Mouse (Mus musculus): Measurements from ENCODE around the gene Cdsn. TPM values are rescaled to one million over a fixed set of nuclear protein-coding genes. Genes with fewer than 3 reads are reported as not detected.
"Not testable (repeated sequence)": the region's sequence is repeated elsewhere in the genome, so short reads cannot be mapped to it uniquely, and the experiment has no call there.

Gene Cdsn
- not detected in 2 replicates for polyA plus RNA-seq (2014; fragmentation: Nextera tagmentation; extraction: Ambion mirVana)

- WGBS: 85% methylated on average over 10 of the region's 10 CpGs
- no peak within 1 kb of the TSS for H3K27ac ChIP-seq (ENCODE audit: low read depth, low read length)
- H3K27me3 ChIP-seq (ENCODE audit: control insufficient read depth, insufficient read depth, low read length): no peaks in the 10 kb centered on the region
- H3K36me3 ChIP-seq (ENCODE audit: control insufficient read depth, insufficient read depth, low read length): no peaks in the 10 kb centered on the region
- no peak within 1 kb of the TSS for H3K9ac ChIP-seq (ENCODE audit: low read depth, low read length)
- no peaks in the 10 kb centered on the region for H3K4me1 ChIP-seq (ENCODE audit: control insufficient read depth, insufficient read depth, low read length)
- ATAC-seq (ENCODE audit: low FRiP score, low TSS enrichment): no peak
- H3K4me2 ChIP-seq (replicated peaks; ENCODE audit: low read depth, low read length): no peak within 1 kb of the TSS
- no peak within 1 kb of the TSS for H3K4me3 ChIP-seq (ENCODE audit: low read length)
- H3K9me3 ChIP-seq (ENCODE audit: control insufficient read depth, low read length): no peaks in the 10 kb centered on the region
These were observed at the start of gene Cdsn for GRCm38 (mm10) chr17:35551881-35552414. Cdsn (plus strand) TSS chr17:35552128.

- Histone ChIP-seq H3K36me3 (ENCODE audit: control insufficient read depth, insufficient read depth, low read length) (no peaks in the 10 kb centered on the region), H3K4me2 (replicated peaks; ENCODE audit: low read depth, low read length) (no peak overlapping the region), H3K9me3 (ENCODE audit: control insufficient read depth, low read length) (no peaks in the 10 kb centered on the region), H3K27me3 (ENCODE audit: control insufficient read depth, insufficient read depth, low read length) (peaks cover 19% of the 10 kb centered on the region), H3K9ac (ENCODE audit: low read depth, low read length) (no peak overlapping the region), H3K27ac (ENCODE audit: low read depth, low read length) (no peak overlapping the region), H3K4me3 (ENCODE audit: low read length) (no peak overlapping the region), H3K4me1 (ENCODE audit: control insufficient read depth, insufficient read depth, low read length) (no peaks in the 10 kb centered on the region)
- no peak for ATAC-seq (ENCODE audit: low FRiP score, low TSS enrichment)
- 2% methylated on average over 6 of the region's 6 CpGs for WGBS
These were observed 49.7 kb upstream of the Cdsn start for GRCm38 (mm10) chr17:35502226-35502625.

GRCm38 (mm10) chr17:35502762-35503161 lies 49.2 kb upstream of the Cdsn start:
- WGBS: 60% methylated on average over 5 of the region's 5 CpGs
- Histone ChIP-seq H3K4me2 (replicated peaks; ENCODE audit: low read depth, low read length) (no peak overlapping the region), H3K9ac (ENCODE audit: low read depth, low read length) (no peak overlapping the region), H3K4me3 (ENCODE audit: low read length) (no peak overlapping the region), H3K9me3 (ENCODE audit: control insufficient read depth, low read length) (no peaks in the 10 kb centered on the region), H3K36me3 (ENCODE audit: control insufficient read depth, insufficient read depth, low read length) (no peaks in the 10 kb centered on the region), H3K4me1 (ENCODE audit: control insufficient read depth, insufficient read depth, low read length) (no peaks in the 10 kb centered on the region), H3K27ac (ENCODE audit: low read depth, low read length) (no peak overlapping the region), H3K27me3 (ENCODE audit: control insufficient read depth, insufficient read depth, low read length) (peaks cover 23% of the 10 kb centered on the region)
- no peak for ATAC-seq (ENCODE audit: low FRiP score, low TSS enrichment)

GRCm38 (mm10) chr17:35503849-35504248 lies 48.1 kb upstream of the Cdsn start:
- no peaks in the 10 kb centered on the region for H3K9me3 ChIP-seq (ENCODE audit: control insufficient read depth, low read length)
- no peaks in the 10 kb centered on the region for H3K36me3 ChIP-seq (ENCODE audit: control insufficient read depth, insufficient read depth, low read length)
- H3K4me2 ChIP-seq (replicated peaks; ENCODE audit: low read depth, low read length): no peak overlapping the region
- H3K4me1 ChIP-seq (ENCODE audit: control insufficient read depth, insufficient read depth, low read length): no peaks in the 10 kb centered on the region
- H3K4me3 ChIP-seq (ENCODE audit: low read length): no peak overlapping the region
- no peak overlapping the region for H3K9ac ChIP-seq (ENCODE audit: low read depth, low read length)
- no peak overlapping the region for H3K27ac ChIP-seq (ENCODE audit: low read depth, low read length)
- peaks cover 28% of the 10 kb centered on the region for H3K27me3 ChIP-seq (ENCODE audit: control insufficient read depth, insufficient read depth, low read length)
- 34% methylated on average over 5 of the region's 5 CpGs for WGBS
- ATAC-seq (ENCODE audit: low FRiP score, low TSS enrichment): no peak

GRCm38 (mm10) chr17:35504628-35505481 lies 47.1 kb upstream of the Cdsn start:
- 28% methylated on average over 8 of the region's 8 CpGs for WGBS
- no peak overlapping the region for H3K9ac ChIP-seq (ENCODE audit: low read depth, low read length)
- H3K27ac ChIP-seq (ENCODE audit: low read depth, low read length): no peak overlapping the region
- no peak overlapping the region for H3K4me2 ChIP-seq (replicated peaks; ENCODE audit: low read depth, low read length)
- peaks cover 30% of the 10 kb centered on the region for H3K27me3 ChIP-seq (ENCODE audit: control insufficient read depth, insufficient read depth, low read length)
- no peak overlapping the region for H3K4me3 ChIP-seq (ENCODE audit: low read length)
- no peaks in the 10 kb centered on the region for H3K4me1 ChIP-seq (ENCODE audit: control insufficient read depth, insufficient read depth, low read length)
- no peaks in the 10 kb centered on the region for H3K36me3 ChIP-seq (ENCODE audit: control insufficient read depth, insufficient read depth, low read length)
- H3K9me3 ChIP-seq (ENCODE audit: control insufficient read depth, low read length): no peaks in the 10 kb centered on the region
- no peak for ATAC-seq (ENCODE audit: low FRiP score, low TSS enrichment)

- Histone ChIP-seq H3K4me3 (ENCODE audit: low read length) (no peak within 1 kb of the TSS), H3K4me1 (ENCODE audit: control insufficient read depth, insufficient read depth, low read length) (no peaks in the 10 kb centered on the region), H3K9ac (ENCODE audit: low read depth, low read length) (no peak within 1 kb of the TSS), H3K4me2 (replicated peaks; ENCODE audit: low read depth, low read length) (no peak within 1 kb of the TSS), H3K27me3 (ENCODE audit: control insufficient read depth, insufficient read depth, low read length) (peaks cover 30% of the 10 kb centered on the region), H3K9me3 (ENCODE audit: control insufficient read depth, low read length) (no peaks in the 10 kb centered on the region), H3K36me3 (ENCODE audit: control insufficient read depth, insufficient read depth, low read length) (no peaks in the 10 kb centered on the region), H3K27ac (ENCODE audit: low read depth, low read length) (no peak within 1 kb of the TSS)
- 47% methylated on average over 13 of the region's 13 CpGs for WGBS
- no peak for ATAC-seq (ENCODE audit: low FRiP score, low TSS enrichment)
These were observed 46.2 kb upstream of the Cdsn start, which contains the start of gene Pou5f1 for GRCm38 (mm10) chr17:35505776-35506175. Pou5f1 (plus strand) TSS chr17:35506018.

- H3K9ac ChIP-seq (ENCODE audit: low read depth, low read length): no peak overlapping the region
- no peaks in the 10 kb centered on the region for H3K36me3 ChIP-seq (ENCODE audit: control insufficient read depth, insufficient read depth, low read length)
- ATAC-seq (ENCODE audit: low FRiP score, low TSS enrichment): no peak
- H3K4me2 ChIP-seq (replicated peaks; ENCODE audit: low read depth, low read length): no peak overlapping the region
- 16% methylated on average over 10 of the region's 10 CpGs for WGBS
- no peaks in the 10 kb centered on the region for H3K9me3 ChIP-seq (ENCODE audit: control insufficient read depth, low read length)
- peaks cover 30% of the 10 kb centered on the region for H3K27me3 ChIP-seq (ENCODE audit: control insufficient read depth, insufficient read depth, low read length)
- H3K4me3 ChIP-seq (ENCODE audit: low read length): no peak overlapping the region
- H3K4me1 ChIP-seq (ENCODE audit: control insufficient read depth, insufficient read depth, low read length): no peaks in the 10 kb centered on the region
- no peak overlapping the region for H3K27ac ChIP-seq (ENCODE audit: low read depth, low read length)
These were observed 45.0 kb upstream of the Cdsn start for GRCm38 (mm10) chr17:35506881-35507280.

- H3K27ac ChIP-seq (ENCODE audit: low read depth, low read length): no peak overlapping the region
- WGBS: 24% methylated on average over 13 of the region's 13 CpGs
- peaks cover 6% of the 10 kb centered on the region; the same call in 1 of the 2 replicates for H3K36me3 ChIP-seq (ENCODE audit: control insufficient read depth, insufficient read depth, low read length)
- no peaks in the 10 kb centered on the region for H3K4me1 ChIP-seq (ENCODE audit: control insufficient read depth, insufficient read depth, low read length)
- no peak overlapping the region for H3K4me3 ChIP-seq (ENCODE audit: low read length)
- H3K9me3 ChIP-seq (ENCODE audit: control insufficient read depth, low read length): no peaks in the 10 kb centered on the region
- no peak overlapping the region for H3K9ac ChIP-seq (ENCODE audit: low read depth, low read length)
- H3K27me3 ChIP-seq (ENCODE audit: control insufficient read depth, insufficient read depth, low read length): peaks cover 30% of the 10 kb centered on the region
- ATAC-seq (ENCODE audit: low FRiP score, low TSS enrichment): no peak
- no peak overlapping the region for H3K4me2 ChIP-seq (replicated peaks; ENCODE audit: low read depth, low read length)
These were observed 44.2 kb upstream of the Cdsn start for GRCm38 (mm10) chr17:35507556-35508260.

GRCm38 (mm10) chr17:35508279-35508678 lies 43.6 kb upstream of the Cdsn start:
- H3K4me3 ChIP-seq (ENCODE audit: low read length); ATAC-seq (ENCODE audit: low FRiP score, low TSS enrichment); H3K9me3 ChIP-seq (ENCODE audit: control insufficient read depth, low read length); H3K9ac ChIP-seq (ENCODE audit: low read depth, low read length); H3K4me1 ChIP-seq (ENCODE audit: control insufficient read depth, insufficient read depth, low read length); H3K4me2 ChIP-seq (replicated peaks; ENCODE audit: low read depth, low read length); H3K27ac ChIP-seq (ENCODE audit: low read depth, low read length); H3K36me3 ChIP-seq (ENCODE audit: control insufficient read depth, insufficient read depth, low read length): not testable (repeated sequence)
- peaks cover 30% of the 10 kb centered on the region for H3K27me3 ChIP-seq (ENCODE audit: control insufficient read depth, insufficient read depth, low read length)
- 68% methylated on average over 4 of the region's 5 CpGs for WGBS

Measured in kidney, embryonic 14.5 days (tissue).